Mouse (Mus musculus): ENCODE measurements around the gene Itfg2. TPM values are rescaled to one million over a fixed set of nuclear protein-coding genes. Genes with fewer than 3 reads are reported as not detected.
"Not testable (repeated sequence)": the region's sequence is repeated elsewhere in the genome, so short reads cannot be mapped to it uniquely, and the experiment has no call there.

Gene Itfg2
- polyA plus RNA-seq, 1 experiment, result 10.9 TPM

GRCm38 (mm10) chr6:128383752-128384151 is 41.0 kb downstream of the Itfg2 start:
- no peak for DNase-seq (ENCODE audit: low spot score)

- DNase-seq (ENCODE audit: low spot score), result no peak
Measured at GRCm38 (mm10) chr6:128381254-128381653, 43.5 kb downstream of the Itfg2 start.

- DNase-seq (ENCODE audit: low spot score), result not testable (repeated sequence)
Measured at GRCm38 (mm10) chr6:128380594-128381167, 44.0 kb downstream of the Itfg2 start.

- DNase-seq (ENCODE audit: low spot score), result no peak
Measured at GRCm38 (mm10) chr6:128379636-128380035, 45.1 kb downstream of the Itfg2 start.

DNA sequence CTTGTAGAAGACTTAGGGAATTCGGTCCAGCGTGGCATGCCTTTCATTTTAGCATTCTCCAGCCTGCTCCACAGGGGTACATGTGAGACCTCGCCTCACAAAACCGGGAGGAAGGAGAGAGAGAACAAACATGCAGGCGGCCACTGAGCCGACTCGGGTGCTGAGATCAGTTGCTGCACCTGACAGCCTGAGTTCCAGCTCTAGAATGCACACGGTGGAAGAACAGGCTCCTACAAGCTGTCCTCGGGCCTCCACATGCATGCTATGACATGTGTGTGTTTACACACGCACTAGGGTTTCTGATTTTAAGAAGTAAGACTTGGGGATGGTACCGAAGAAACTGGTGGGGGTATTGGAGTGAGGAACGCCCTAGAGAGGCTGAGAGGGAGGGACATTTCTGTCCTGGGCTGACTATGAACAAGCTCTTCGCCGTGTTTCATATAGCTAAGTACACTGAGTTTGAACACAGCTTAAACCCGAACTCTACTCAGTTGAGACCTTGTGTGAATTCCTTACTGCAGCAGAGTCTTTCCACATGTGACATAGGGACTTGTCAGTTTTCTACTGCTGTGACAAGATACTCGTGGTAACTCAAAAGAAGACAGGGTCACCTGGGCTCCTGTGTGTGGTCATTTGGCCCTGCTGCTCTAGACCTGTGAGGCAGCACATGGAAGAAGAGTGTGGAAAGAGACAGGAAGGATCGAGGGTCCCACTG is 48.2 kb downstream of the Itfg2 start:
- DNase-seq (ENCODE audit: low spot score), result no peak

- DNase-seq (ENCODE audit: low spot score), result no peak
Measured at GRCm38 (mm10) chr6:128375192-128375591, 49.5 kb downstream of the Itfg2 start, which contains the start of the genes Tex52 and Gm44596. TSS of gene Tex52 (plus strand) at chr6:128375456. TSS of gene Gm44596 (plus strand) at chr6:128375503.

GRCm38 (mm10) chr6:128370040-128370439 is 54.7 kb downstream of the Itfg2 start:
- DNase-seq (ENCODE audit: low spot score), result no peak

GRCm38 (mm10) chr6:128366466-128366865 is 58.3 kb downstream of the Itfg2 start:
- no peak for DNase-seq (ENCODE audit: low spot score)

DNA sequence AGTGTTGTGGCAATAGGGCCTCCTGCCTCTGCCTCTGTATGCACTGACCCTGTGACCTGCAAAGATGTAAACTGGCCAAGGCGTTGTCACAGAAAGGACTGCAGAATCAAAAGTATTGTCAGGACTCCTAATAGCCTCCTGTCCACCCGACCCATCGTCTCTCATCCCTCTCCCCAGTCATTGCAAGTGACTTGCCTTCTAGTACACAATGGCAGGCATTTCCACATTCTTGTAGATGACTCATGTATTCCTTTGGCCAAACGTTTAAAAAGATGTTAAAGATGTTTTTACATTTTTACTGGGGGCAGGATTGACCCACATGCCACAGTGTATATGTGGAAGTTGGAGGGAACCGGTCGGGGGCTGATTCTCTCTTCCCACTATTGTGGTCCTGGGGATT is 60.0 kb downstream of the Itfg2 start:
- no peak for DNase-seq (ENCODE audit: low spot score)

- no peak for DNase-seq (ENCODE audit: low spot score)
Measured at GRCm38 (mm10) chr6:128363007-128363825, 61.5 kb downstream of the Itfg2 start.

- peak; percentile 80 for DNase-seq (ENCODE audit: low spot score)
Measured at GRCm38 (mm10) chr6:128362381-128363006, 62.2 kb downstream of the Itfg2 start, which contains the start of the genes Rhno1 and Foxm1. TSS of gene Rhno1 (minus strand) at chr6:128362911. TSS of gene Foxm1 (plus strand) at chr6:128362967.

- no peak for DNase-seq (ENCODE audit: low spot score)
Measured at GRCm38 (mm10) chr6:128361901-128362300, 62.8 kb downstream of the Itfg2 start.

Other genes starting within 250 kb of the Itfg2 start
- gene Tead4, start 124.1 kb downstream of the Itfg2 start, polyA plus RNA-seq (2012; rRNA removed), result 0.50 and 0.75 TPM in 2 replicates
- 22.6 TPM in 2 replicates for gene Tulp3, start 69.1 kb downstream of the Itfg2 start, polyA plus RNA-seq (2012; rRNA removed)
- 12.9 and 18.6 TPM in 2 replicates for gene Rhno1, start 62.0 kb downstream of the Itfg2 start, polyA plus RNA-seq (2012; rRNA removed)
- gene Foxm1, start 62.0 kb downstream of the Itfg2 start, polyA plus RNA-seq (2012; rRNA removed), result 4.7 and 5.0 TPM in 2 replicates
- 0.10 TPM in 1 of 2 replicates, not detected in the other for gene Tex52, start 49.5 kb downstream of the Itfg2 start, polyA plus RNA-seq (2012; rRNA removed)
- gene Gm44596, start 49.4 kb downstream of the Itfg2 start, polyA plus RNA-seq (2012; rRNA removed), result not detected in 2 replicates
- gene Nrip2, start 25.6 kb downstream of the Itfg2 start, polyA plus RNA-seq (2012; rRNA removed), result 5.0 and 5.6 TPM in 2 replicates
- gene Fkbp4, start 13.7 kb upstream of the Itfg2 start, polyA plus RNA-seq (2012; rRNA removed), result 115 and 121 TPM in 2 replicates
- 0.09 TPM in 1 of 2 replicates, not detected in the other for gene Pzp, start 101.8 kb upstream of the Itfg2 start, polyA plus RNA-seq (2012; rRNA removed)
- gene A2ml1, start 156.7 kb upstream of the Itfg2 start, polyA plus RNA-seq (2012; rRNA removed), result not detected in 2 replicates
- gene Klrb1a, start 198.6 kb upstream of the Itfg2 start, polyA plus RNA-seq (2012; rRNA removed), result 0.22 and 0.29 TPM in 2 replicates
- not detected in 2 replicates for gene Clec2h, start 237.5 kb upstream of the Itfg2 start, polyA plus RNA-seq (2012; rRNA removed)